Mouse (Mus musculus) E14TG2a.4 (cell line): ENCODE measurements at regions not wholly inside any gene's neighbourhood (a gene's known extent, or its start where the extent isn't known, plus 50 kb on each side); places are given as distances from the start of the nearest gene placed in this dataset.

Source experiments
- H3K27me3 ChIP-seq: 2 replicates; pipeline ENCODE4 v1.6.1; 2014; ENCODE audit warnings: low read length, control low read depth; ENCODE audit not compliant: insufficient read depth
- H3K36me3 ChIP-seq: 2 replicates; pipeline ENCODE4 v1.6.1; 2014; ENCODE audit warnings: low read length, control low read depth; ENCODE audit not compliant: insufficient read depth
- H3K4me1 ChIP-seq: replicated peaks from 2 replicates; pipeline ENCODE4 v1.6.1; 2014; ENCODE audit warnings: low read depth, low read length, control low read depth
- H3K4me3 ChIP-seq: replicated peaks from 2 replicates; pipeline ENCODE4 v1.5.1; 2014; ENCODE audit warnings: mild to moderate bottlenecking, low read length
- H3K9me3 ChIP-seq: 2 replicates; pipeline ENCODE4 v1.6.1; 2014; ENCODE audit warnings: low read length, control low read depth
- CTCF ChIP-seq: conservative IDR thresholded peaks from 2 replicates; pipeline ENCODE4 v1.5.1; 2014; ENCODE audit warnings: low read length
- NANOG ChIP-seq: IDR thresholded peaks from 2 replicates; pipeline ENCODE4 v1.6.1; 2014; ENCODE audit warnings: borderline replicate concordance, low read length, mixed read lengths
- POU5F1 ChIP-seq: IDR thresholded peaks from 2 replicates; pipeline ENCODE4 v1.6.1; 2014; ENCODE audit warnings: low read length, borderline replicate concordance

DNA sequence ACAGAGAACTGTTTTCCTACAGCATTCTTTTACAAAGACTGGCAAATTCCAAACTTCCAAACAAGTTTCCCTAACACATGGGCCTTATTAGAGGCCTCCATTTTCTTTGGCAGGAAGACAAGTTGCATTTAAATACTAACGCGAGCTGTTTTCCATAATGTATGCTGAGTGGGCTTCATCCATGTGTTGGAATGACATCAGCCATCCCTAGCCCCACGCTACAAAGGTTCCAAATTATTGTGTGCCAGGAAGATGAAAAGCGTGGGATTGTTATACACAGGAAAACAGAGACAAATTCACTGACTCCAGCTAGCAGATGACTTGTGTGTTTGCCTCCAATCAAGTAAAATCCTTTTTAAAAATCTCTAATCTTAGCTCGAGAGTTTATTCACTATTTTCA lies 125.1 kb upstream of the Fbxl7 start:
- no peaks in the 10 kb centered on the region for H3K4me1 ChIP-seq
- no peaks in the 10 kb centered on the region for H3K27me3 ChIP-seq
- no peak for TF ChIP-seq POU5F1
- no peaks in the 10 kb centered on the region for H3K36me3 ChIP-seq
- H3K4me3 ChIP-seq, result no peak overlapping the region
- H3K9me3 ChIP-seq, result no peaks in the 10 kb centered on the region

DNA sequence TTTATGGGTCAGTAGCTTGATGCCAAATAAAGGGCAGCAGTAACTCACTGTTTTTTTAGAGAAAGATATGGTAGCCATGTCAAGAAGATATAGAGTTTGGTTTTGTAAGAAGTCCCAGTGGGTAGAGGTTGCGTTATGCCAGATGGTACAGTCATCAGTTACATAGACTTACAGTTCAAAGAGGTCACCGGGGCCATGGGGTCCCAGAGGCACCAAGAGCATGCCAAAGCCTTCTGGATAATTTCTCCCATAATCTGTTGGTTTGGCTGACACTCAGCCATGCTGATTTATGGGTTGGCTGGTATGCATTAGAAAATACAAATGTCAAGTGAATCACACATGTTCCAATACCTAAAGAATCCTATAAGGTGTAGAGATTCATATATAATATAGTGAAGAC lies 137.9 kb upstream of the Fbxl7 start:
- Histone ChIP-seq H3K27me3 (no peaks in the 10 kb centered on the region), H3K4me3 (no peak overlapping the region), H3K4me1 (no peaks in the 10 kb centered on the region), H3K36me3 (no peaks in the 10 kb centered on the region), H3K9me3 (no peaks in the 10 kb centered on the region)
- TF ChIP-seq POU5F1 (no peak), NANOG (no peak), CTCF (no peak)

DNA sequence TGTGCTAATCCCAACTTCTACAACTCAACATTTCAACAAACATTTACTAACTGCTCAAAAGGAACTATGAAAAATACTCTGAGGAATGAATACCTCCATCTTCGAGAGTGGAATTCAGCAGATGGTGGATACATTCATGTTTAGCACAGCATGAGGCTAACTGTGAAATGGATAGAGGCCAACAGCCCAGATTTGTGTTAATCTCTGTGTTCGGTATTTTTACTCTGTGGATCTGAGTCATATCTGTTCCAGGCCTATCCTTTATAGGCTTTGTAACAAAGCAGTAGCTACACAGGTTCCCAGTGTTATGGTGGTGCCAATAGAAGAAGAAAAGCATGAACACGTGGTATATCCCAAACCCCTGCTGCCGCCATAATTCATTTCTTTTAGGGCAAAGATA lies 148.4 kb upstream of the Fbxl7 start:
- no peaks in the 10 kb centered on the region for H3K9me3 ChIP-seq
- TF ChIP-seq POU5F1, result no peak
- TF ChIP-seq CTCF, result no peak
- TF ChIP-seq NANOG, result no peak

DNA sequence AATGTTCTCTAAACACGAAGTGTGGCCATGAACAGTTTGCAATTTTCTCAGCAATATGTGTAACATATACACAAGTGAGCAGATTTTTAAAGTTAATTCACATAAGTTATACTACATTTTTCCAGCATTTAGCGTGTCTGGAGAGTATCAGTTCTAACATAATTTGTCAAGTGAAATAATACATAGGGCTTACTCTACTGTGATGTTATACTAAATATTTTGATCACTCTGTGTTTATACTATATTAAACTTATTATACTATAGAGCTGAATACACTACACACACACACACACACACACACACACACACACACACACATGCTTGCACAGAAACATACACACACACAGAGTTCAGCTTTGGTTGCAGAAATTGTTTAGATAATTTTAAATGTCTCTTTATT lies 155.3 kb upstream of the Fbxl7 start:
- Histone ChIP-seq H3K4me3 (no peak overlapping the region), H3K27me3 (no peaks in the 10 kb centered on the region)
- TF ChIP-seq CTCF (no peak), NANOG (no peak), POU5F1 (no peak)

More for the DNA sequence above, 148.4 kb upstream of the Fbxl7 start:
- Histone ChIP-seq H3K36me3 (no peaks in the 10 kb centered on the region), H3K4me1 (no peaks in the 10 kb centered on the region), H3K27me3 (no peaks in the 10 kb centered on the region), H3K4me3 (no peak overlapping the region)

DNA sequence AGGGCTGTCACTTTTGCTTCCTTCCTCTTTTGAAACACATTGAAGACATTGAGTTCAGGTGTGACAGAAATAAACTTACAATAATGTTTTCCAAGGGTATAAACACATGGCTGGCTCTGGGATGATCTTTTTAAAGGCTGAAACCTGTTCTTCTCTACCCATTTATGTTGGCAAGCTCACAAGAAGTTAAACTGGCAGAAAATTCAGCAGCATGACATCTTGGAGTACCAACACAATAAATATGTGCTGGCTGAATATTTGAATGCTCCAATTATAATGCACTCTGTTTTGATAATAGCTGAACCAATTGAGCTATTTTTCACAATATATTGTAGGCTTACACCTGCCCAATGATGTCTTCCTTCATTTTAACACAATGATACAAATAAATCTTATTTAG lies 168.1 kb upstream of the Fbxl7 start:
- H3K36me3 ChIP-seq, result no peaks in the 10 kb centered on the region
- no peak overlapping the region for H3K4me3 ChIP-seq
- no peaks in the 10 kb centered on the region for H3K27me3 ChIP-seq
- H3K9me3 ChIP-seq, result no peaks in the 10 kb centered on the region
- no peak for TF ChIP-seq POU5F1
- no peak for TF ChIP-seq NANOG
- no peak for TF ChIP-seq CTCF
- H3K4me1 ChIP-seq, result no peaks in the 10 kb centered on the region

More for the DNA sequence above, 155.3 kb upstream of the Fbxl7 start:
- Histone ChIP-seq H3K4me1 (no peaks in the 10 kb centered on the region), H3K36me3 (no peaks in the 10 kb centered on the region), H3K9me3 (no peaks in the 10 kb centered on the region)

DNA sequence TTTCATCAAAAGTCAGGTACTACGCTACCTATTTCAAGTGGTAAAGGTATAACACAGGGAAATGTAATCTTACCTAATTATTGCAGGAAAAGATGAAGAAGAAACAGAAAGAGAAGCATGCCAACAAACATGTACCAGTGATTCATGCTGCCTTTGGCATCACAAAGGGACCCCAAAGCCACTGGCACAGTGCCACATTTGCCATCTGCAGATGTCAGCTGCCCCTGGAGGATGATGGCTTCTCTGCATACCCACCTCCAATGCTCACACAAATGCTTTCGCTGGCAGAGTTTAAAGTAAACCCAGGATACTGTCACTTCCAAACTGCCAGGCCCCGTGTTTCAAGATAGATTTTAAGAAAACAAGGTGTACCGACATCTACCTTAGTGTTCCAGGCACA lies 168.6 kb upstream of the Fbxl7 start:
- Histone ChIP-seq H3K27me3 (no peaks in the 10 kb centered on the region), H3K4me1 (no peaks in the 10 kb centered on the region), H3K9me3 (no peaks in the 10 kb centered on the region), H3K36me3 (no peaks in the 10 kb centered on the region), H3K4me3 (no peak overlapping the region)
- TF ChIP-seq NANOG, result no peak
- no peak for TF ChIP-seq POU5F1
- no peak for TF ChIP-seq CTCF

DNA sequence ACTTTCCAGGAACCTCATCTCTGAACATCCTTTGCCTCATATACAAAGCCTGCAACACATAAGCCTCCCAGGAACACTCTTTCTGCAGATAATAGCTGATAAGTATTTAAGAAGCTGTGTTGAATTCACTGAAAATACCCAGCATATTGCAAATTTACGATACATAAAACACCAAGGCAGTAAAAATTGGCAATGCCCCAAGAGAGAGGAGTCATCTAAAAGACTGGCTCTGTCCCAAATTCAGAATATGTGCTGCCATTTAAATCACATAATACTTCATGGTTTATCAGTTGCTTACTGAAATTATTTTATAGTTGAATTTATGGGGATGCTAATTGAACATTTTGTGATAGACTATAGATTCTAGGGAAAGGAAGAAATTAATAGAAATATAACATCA lies 172.3 kb upstream of the Fbxl7 start:
- Histone ChIP-seq H3K27me3 (no peaks in the 10 kb centered on the region), H3K9me3 (no peaks in the 10 kb centered on the region), H3K4me3 (no peak overlapping the region), H3K4me1 (no peaks in the 10 kb centered on the region), H3K36me3 (no peaks in the 10 kb centered on the region)
- TF ChIP-seq NANOG (no peak), POU5F1 (no peak), CTCF (no peak)

DNA sequence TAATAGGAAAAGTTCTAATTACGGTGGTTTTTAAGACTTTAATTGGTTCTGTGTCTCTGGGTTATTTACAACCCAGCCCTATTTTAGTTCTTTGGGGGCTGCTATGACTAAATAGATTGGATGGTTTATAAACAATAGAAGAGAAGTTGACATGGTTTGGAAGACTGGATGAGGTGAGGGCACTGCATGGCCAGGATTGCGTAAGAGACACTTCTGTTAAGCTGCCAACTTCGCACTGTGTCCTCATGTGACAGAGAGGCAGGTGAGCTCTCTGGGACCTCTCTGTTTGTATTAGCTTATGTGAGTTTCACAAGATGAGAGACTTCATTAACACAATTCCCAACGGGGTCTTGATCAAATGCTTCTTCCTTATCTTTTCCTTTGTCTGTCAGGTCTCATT lies 182.5 kb upstream of the Fbxl7 start:
- H3K4me3 ChIP-seq, result no peak overlapping the region
- H3K4me1 ChIP-seq, result no peaks in the 10 kb centered on the region
- TF ChIP-seq POU5F1, result no peak
- no peak for TF ChIP-seq CTCF
- no peak for TF ChIP-seq NANOG
- no peaks in the 10 kb centered on the region for H3K27me3 ChIP-seq
- H3K36me3 ChIP-seq, result no peaks in the 10 kb centered on the region
- no peaks in the 10 kb centered on the region for H3K9me3 ChIP-seq

DNA sequence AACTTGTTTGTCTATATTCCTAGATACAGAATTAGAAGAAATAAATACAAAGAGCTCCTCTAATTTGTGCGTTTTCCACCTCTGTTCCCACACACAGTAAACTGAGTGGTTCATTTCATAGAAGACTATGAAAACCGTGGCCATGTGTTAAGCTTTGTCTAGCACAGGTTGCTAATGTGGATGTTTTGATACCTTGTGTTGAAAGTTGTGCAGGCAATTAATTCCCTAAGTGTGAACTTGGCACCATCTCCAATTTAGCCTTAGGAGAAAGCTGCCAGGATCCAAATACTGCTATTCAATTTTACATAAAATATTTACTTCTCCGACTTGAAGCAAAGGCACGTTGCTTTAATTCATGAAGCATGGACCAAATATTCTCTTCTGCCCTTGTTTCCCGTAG lies 187.4 kb upstream of the Fbxl7 start:
- no peaks in the 10 kb centered on the region for H3K36me3 ChIP-seq
- H3K9me3 ChIP-seq, result no peaks in the 10 kb centered on the region
- no peaks in the 10 kb centered on the region for H3K4me1 ChIP-seq
- TF ChIP-seq CTCF (no peak), POU5F1 (no peak), NANOG (no peak)
- H3K4me3 ChIP-seq, result no peak overlapping the region
- H3K27me3 ChIP-seq, result no peaks in the 10 kb centered on the region

DNA sequence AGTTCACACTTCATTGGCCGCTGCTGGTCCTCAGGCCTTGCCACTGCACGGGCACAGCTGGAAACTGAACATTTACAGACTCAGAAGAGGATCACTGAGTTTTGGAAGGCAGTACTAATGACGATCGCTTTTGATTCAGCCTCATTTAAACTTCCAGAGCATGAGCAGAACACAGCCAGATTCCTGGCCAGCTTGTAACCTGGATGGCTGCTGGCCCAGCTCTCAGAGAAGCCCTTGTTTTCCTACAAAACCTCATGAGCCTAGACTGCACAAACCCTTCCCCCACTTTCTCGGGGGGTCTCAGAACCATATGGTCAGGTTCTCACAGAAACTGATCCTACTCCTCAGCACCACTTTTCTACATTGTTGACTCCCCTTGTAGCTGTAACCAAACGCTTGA lies 188.2 kb upstream of the Fbxl7 start:
- H3K4me1 ChIP-seq, result no peaks in the 10 kb centered on the region

More for the DNA sequence above, 188.2 kb upstream of the Fbxl7 start:
- TF ChIP-seq CTCF (no peak), POU5F1 (no peak), NANOG (no peak)
- Histone ChIP-seq H3K27me3 (no peaks in the 10 kb centered on the region), H3K36me3 (no peaks in the 10 kb centered on the region), H3K4me3 (no peak overlapping the region), H3K9me3 (no peaks in the 10 kb centered on the region)
